ENCODE assay signal across 13 mouse cellular contexts in the genomic region with DNA sequence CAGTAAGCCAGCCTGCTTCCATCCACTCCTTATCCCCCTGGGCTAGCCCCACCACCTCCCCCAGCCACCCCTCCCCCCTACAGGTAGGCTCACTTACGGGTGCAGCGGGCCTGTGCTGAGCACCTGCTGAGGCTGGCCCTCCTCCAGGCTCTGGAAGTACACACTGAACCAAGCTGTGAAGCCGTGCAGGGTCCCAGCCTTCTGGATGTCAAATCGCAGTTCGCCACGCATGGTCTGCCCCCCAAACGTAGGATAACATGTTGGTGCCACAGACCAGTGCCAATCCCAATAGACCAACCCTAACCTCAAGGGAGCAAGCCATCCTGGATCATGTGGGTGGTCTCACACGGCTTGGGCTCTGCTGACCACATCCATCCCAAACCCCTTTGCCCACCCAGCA. TPM values are rescaled to one million over a fixed set of nuclear protein-coding genes. Genes with fewer than 3 reads are reported as not detected.
"Had no signal": no experiment of that assay in that cellular context is flagged by ENCODE, and none has a peak within 500 bp of the region (broad histone marks: within the 10 kb centered on the region; RNA-seq: fewer than 3 reads in every experiment).

No protein-coding gene starts in this region.

- H3K4me3 ChIP-seq: liver, embryonic 12.5 days; lung, embryonic 15.5 days; megakaryocyte, embryonic 14.5 days; neural tube, embryonic 13.5 days had no signal

- DNase-seq: kidney, adult 8-10 months; kidney, postnatal 25 days; layer of hippocampus, adult 9-11 months; left cerebral cortex, postnatal 4 days; lung, postnatal 14 days; midbrain, embryonic 14.5 days; thymus, postnatal 36 days had no signal

- H3K9me3 ChIP-seq: lung, embryonic 15.5 days; neural tube, embryonic 13.5 days had no signal

- H3K27me3 ChIP-seq: liver, embryonic 12.5 days; lung, embryonic 15.5 days; megakaryocyte, embryonic 14.5 days; neural tube, embryonic 13.5 days had no signal

- ATAC-seq: intestine, embryonic 16.5 days; liver, embryonic 12.5 days had no signal

- H3K27ac ChIP-seq: liver, embryonic 12.5 days; lung, embryonic 15.5 days; macrophage; neural tube, embryonic 13.5 days had no signal

- H3K4me1 ChIP-seq: liver, embryonic 12.5 days; lung, embryonic 15.5 days; megakaryocyte, embryonic 14.5 days; neural tube, embryonic 13.5 days had no signal

- H3K4me2 ChIP-seq: liver, embryonic 12.5 days; lung, embryonic 15.5 days; neural tube, embryonic 13.5 days had no signal

- H3K9ac ChIP-seq: liver, embryonic 12.5 days; lung, embryonic 15.5 days; neural tube, embryonic 13.5 days had no signal

RNA-seq across cellular contexts. Expression of a gene that starts 44.4 kb away (rescaled TPM):
- polyA plus RNA-seq: liver, embryonic 12.5 days; macrophage had no signal
